Mouse (Mus musculus) lung, postnatal 0 days (tissue): ENCODE measurements around the gene Itsn2. TPM values are rescaled to one million over a fixed set of nuclear protein-coding genes. Genes with fewer than 3 reads are reported as not detected.
A peak's percentile ranks its signal among the peaks of the same experiment; 100 is the strongest.

Experiments
- ATAC-seq: fragments of 200-750 bp; cut with Nextera tagmentation; 2 replicates; pipeline ENCODE4 v1.8.0; 2017; ENCODE audit warnings: moderate library complexity
- DNase-seq: peaks from one replicate; pipeline ENCODE4 v3.0.0-alpha.2; 2016; ENCODE audit warnings: low spot score
- H3K27ac ChIP-seq: fragments of 300-500 bp; sonication (generic); 2 replicates; pipeline ENCODE4 v1.5.1; 2014; ENCODE audit warnings: antibody characterized with exemption, mild to moderate bottlenecking, low read length, mixed read lengths
- H3K27me3 ChIP-seq: fragments of 300-500 bp; sonication (generic); replicated peaks from 2 replicates; pipeline ENCODE4 v1.6.1; 2014; ENCODE audit warnings: low read length, mixed read lengths; ENCODE audit not compliant: insufficient read depth
- H3K36me3 ChIP-seq: fragments of 300-500 bp; sonication (generic); 2 replicates; pipeline ENCODE4 v1.6.1; 2014; ENCODE audit warnings: low read length, mixed read lengths; ENCODE audit not compliant: insufficient read depth
- H3K4me1 ChIP-seq: fragments of 300-500 bp; sonication (generic); 2 replicates; pipeline ENCODE4 v1.6.1; 2014; ENCODE audit warnings: antibody characterized with exemption, low read depth, low read length, mixed read lengths; ENCODE audit not compliant: insufficient read depth
- H3K4me2 ChIP-seq: fragments of 300-500 bp; sonication (generic); replicated peaks from 2 replicates; pipeline ENCODE4 v1.6.1; 2014; ENCODE audit warnings: low read depth, mild to moderate bottlenecking, low read length, moderate library complexity, mixed read lengths
- H3K4me3 ChIP-seq: fragments of 300-500 bp; sonication (generic); 2 replicates; pipeline ENCODE4 v1.5.1; 2014; ENCODE audit warnings: low read depth, low read length
- H3K9ac ChIP-seq: fragments of 300-500 bp; sonication (generic); replicated peaks from 2 replicates; pipeline ENCODE4 v1.6.1; 2014; ENCODE audit warnings: low read depth, mild to moderate bottlenecking
- H3K9me3 ChIP-seq: fragments of 300-500 bp; sonication (generic); 2 replicates; pipeline ENCODE4 v1.6.1; 2016; ENCODE audit warnings: low read length, mixed read lengths
- CTCF ChIP-seq: IDR thresholded peaks from 2 replicates; pipeline ENCODE4 v1.5.1; 2016; ENCODE audit warnings: antibody characterized with exemption, mild to moderate bottlenecking
- EP300 ChIP-seq: IDR thresholded peaks from 2 replicates; pipeline ENCODE4 v1.6.1; 2016; ENCODE audit warnings: antibody characterized with exemption, mild to moderate bottlenecking, control low read depth
- WGBS: fragments of 180-500 bp; shearing (Covaris S2); extraction: QIAGEN DNeasy Blood & Tissue Kit; methylation state at CpG from one replicate; pipeline ENCODE4 v1.1.7; 2014; 5-methylcytosine and 5-hydroxymethylcytosine counted together
- polyA plus RNA-seq: library from polyadenylated mRNA; unstranded; fragments of >200 nt; fragmentation: Nextera tagmentation; extraction: Ambion mirVana; gene quantifications from 2 replicates; pipeline ENCODE4 v1.2.1, GENCODE M21; 2015

Itsn2 gene
- polyA plus RNA-seq, 1 experiment from 2014 or later, result 37.1 TPM

DNA sequence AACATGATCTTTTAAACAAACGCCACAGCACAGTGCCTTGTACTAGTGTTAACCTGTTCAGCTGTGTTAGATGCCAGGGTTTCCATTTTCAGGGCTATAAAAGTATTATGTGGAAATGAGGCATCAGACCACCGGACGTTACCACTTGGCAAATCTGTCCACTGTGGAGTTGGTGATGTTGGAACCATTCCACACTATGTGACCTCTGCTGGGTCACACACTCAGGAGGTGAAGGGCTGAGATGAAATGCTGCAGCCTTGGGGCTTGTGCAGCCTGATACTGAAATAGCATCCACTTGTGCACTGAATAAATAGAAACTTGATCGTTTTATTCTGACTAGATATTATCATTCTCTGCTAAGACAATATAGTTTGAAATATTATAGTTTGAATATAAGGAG is 120.9 kb downstream of the Itsn2 start:
- H3K27ac ChIP-seq, result no peak overlapping the region
- no peak overlapping the region for H3K4me2 ChIP-seq
- 70% methylated on average over 4 of the region's 4 CpGs for WGBS
- H3K36me3 ChIP-seq, result peaks cover 16% of the 10 kb centered on the region
- TF ChIP-seq CTCF, result no peak
- TF ChIP-seq EP300, result no peak
- DNase-seq (no peak), ATAC-seq (no peak)
- no peaks in the 10 kb centered on the region for H3K4me1 ChIP-seq
- no peak overlapping the region for H3K9ac ChIP-seq
- H3K9me3 ChIP-seq, result no peaks in the 10 kb centered on the region
- no peaks in the 10 kb centered on the region for H3K27me3 ChIP-seq
- H3K4me3 ChIP-seq, result no peak overlapping the region

DNA sequence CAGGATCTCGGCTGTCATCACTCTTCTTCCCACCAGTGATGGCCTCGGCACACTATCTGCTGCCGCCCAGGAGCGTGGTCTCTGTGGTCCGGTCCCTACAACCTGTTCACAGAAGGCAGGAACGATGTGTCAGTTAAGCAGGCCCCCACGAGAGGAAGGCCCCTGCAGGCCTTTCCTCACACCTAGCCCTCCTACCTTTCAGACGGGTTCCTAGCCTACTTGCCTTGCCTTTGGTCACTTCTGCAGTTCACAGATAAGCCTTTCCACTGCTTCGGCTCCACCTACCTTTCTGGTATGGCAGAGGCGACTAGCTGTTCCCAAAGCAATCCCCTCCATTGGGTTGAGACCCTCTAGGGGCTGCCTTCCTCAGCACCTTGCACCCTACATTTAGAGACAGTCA is 123.2 kb downstream of the Itsn2 start:
- DNase-seq (no peak), ATAC-seq (no peak)
- 77% methylated on average over 10 of the region's 10 CpGs for WGBS
- no peak for TF ChIP-seq EP300
- no peak for TF ChIP-seq CTCF
- H3K4me2 ChIP-seq, result no peak overlapping the region
- H3K4me3 ChIP-seq, result no peak overlapping the region
- no peaks in the 10 kb centered on the region for H3K9me3 ChIP-seq
- no peak overlapping the region for H3K27ac ChIP-seq
- H3K36me3 ChIP-seq, result peaks cover 12% of the 10 kb centered on the region
- H3K27me3 ChIP-seq, result no peaks in the 10 kb centered on the region
- no peaks in the 10 kb centered on the region for H3K4me1 ChIP-seq
- H3K9ac ChIP-seq, result no peak overlapping the region

GRCm38 (mm10) chr12:4717417-4717816 is 125.0 kb downstream of the Itsn2 start:
- H3K27me3 ChIP-seq, result no peaks in the 10 kb centered on the region
- 2% methylated on average over 6 of the region's 7 CpGs for WGBS

GRCm38 (mm10) chr12:4719066-4719761 is 126.8 kb downstream of the Itsn2 start:
- no peaks in the 10 kb centered on the region for H3K27me3 ChIP-seq
- H3K36me3 ChIP-seq, result no peaks in the 10 kb centered on the region
- H3K27ac ChIP-seq, result no peak overlapping the region
- no peak for DNase-seq
- H3K9me3 ChIP-seq, result no peaks in the 10 kb centered on the region
- TF ChIP-seq EP300 (no peak), CTCF (no peak)
- H3K4me2 ChIP-seq, result no peak overlapping the region
- no peak overlapping the region for H3K4me3 ChIP-seq
- peak; percentile 23; the same call in 1 of the 2 replicates for ATAC-seq
- H3K9ac ChIP-seq, result no peak overlapping the region
- no peaks in the 10 kb centered on the region for H3K4me1 ChIP-seq
- WGBS, result 58% methylated on average over 13 of the region's 13 CpGs

More at GRCm38 (mm10) chr12:4717417-4717816, 125.0 kb downstream of the Itsn2 start:
- Histone ChIP-seq H3K27ac (no peak overlapping the region), H3K4me3 (no peak overlapping the region), H3K9me3 (no peaks in the 10 kb centered on the region), H3K36me3 (peaks cover 9% of the 10 kb centered on the region), H3K4me2 (no peak overlapping the region), H3K4me1 (no peaks in the 10 kb centered on the region), H3K9ac (no peak overlapping the region)
- ATAC-seq, result peak; percentile 90
- TF ChIP-seq CTCF (no peak), EP300 (no peak)
- DNase-seq, result peak; percentile 62

GRCm38 (mm10) chr12:4719762-4720754 is 127.6 kb downstream of the Itsn2 start:
- no peak for DNase-seq
- TF ChIP-seq EP300 (no peak), CTCF (peak; percentile 39)
- no peak overlapping the region for H3K9ac ChIP-seq
- no peaks in the 10 kb centered on the region for H3K27me3 ChIP-seq
- no peaks in the 10 kb centered on the region for H3K4me1 ChIP-seq
- H3K4me3 ChIP-seq, result no peak overlapping the region
- WGBS, result 73% methylated on average over 17 of the region's 17 CpGs
- no peak overlapping the region for H3K27ac ChIP-seq
- H3K9me3 ChIP-seq, result no peaks in the 10 kb centered on the region
- no peak overlapping the region for H3K4me2 ChIP-seq
- no peak for ATAC-seq
- no peaks in the 10 kb centered on the region for H3K36me3 ChIP-seq

DNA sequence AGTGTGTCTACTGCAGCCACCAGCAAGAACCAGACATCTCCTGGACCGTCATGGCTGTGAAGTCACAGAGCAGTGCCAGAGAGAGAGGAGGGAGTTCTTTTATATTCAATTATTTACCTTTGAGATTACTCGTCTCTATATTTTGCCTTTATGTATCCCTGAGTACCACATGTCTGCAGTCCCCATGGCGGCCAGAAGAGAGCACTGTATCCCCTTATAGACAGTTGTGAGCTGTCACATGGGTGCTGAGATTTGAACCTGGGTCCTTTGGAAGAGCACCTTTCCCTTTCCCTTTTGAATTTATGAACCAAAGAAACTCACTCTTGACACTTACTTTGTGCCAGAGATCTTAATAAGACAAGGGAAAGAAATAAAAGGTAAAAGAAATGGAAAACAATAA is 136.7 kb downstream of the Itsn2 start:
- no peak overlapping the region for H3K9ac ChIP-seq
- TF ChIP-seq CTCF, result no peak
- TF ChIP-seq EP300, result no peak
- WGBS, result 86% methylated on average over 3 of the region's 3 CpGs

More for the DNA sequence above, 136.7 kb downstream of the Itsn2 start:
- no peak for ATAC-seq
- no peaks in the 10 kb centered on the region for H3K4me1 ChIP-seq
- no peaks in the 10 kb centered on the region for H3K27me3 ChIP-seq
- H3K4me2 ChIP-seq, result no peak overlapping the region
- H3K9me3 ChIP-seq, result no peaks in the 10 kb centered on the region
- no peak for DNase-seq
- no peak overlapping the region for H3K27ac ChIP-seq
- H3K4me3 ChIP-seq, result no peak overlapping the region
- no peaks in the 10 kb centered on the region for H3K36me3 ChIP-seq
